Mouse (Mus musculus): ENCODE measurements around the gene Yme1l1. TPM values are rescaled to one million over a fixed set of nuclear protein-coding genes. Genes with fewer than 3 reads are reported as not detected.

The Yme1l1 gene
- polyA plus RNA-seq, 1 experiment from 2014 or later, result 86.8 TPM

GRCm38 (mm10) chr2:23228463-23228862 lies 72.3 kb downstream of the Yme1l1 start:
- no peaks in the 10 kb centered on the region for H3K36me3 ChIP-seq
- 76% methylated on average over 2 of the region's 2 CpGs for WGBS
- no peak overlapping the region for H3K9ac ChIP-seq (replicated peaks)
- H3K4me1 ChIP-seq, result no peaks in the 10 kb centered on the region
- no peak overlapping the region for H3K27ac ChIP-seq (replicated peaks)
- H3K27me3 ChIP-seq, result no peaks in the 10 kb centered on the region
- H3K9me3 ChIP-seq, result no peaks in the 10 kb centered on the region
- H3K4me3 ChIP-seq, result no peak overlapping the region
- no peak overlapping the region for H3K4me2 ChIP-seq (replicated peaks)
- no peak for ATAC-seq (ENCODE audit: low FRiP score, low read depth)

- H3K9ac ChIP-seq (replicated peaks), result peak overlapping the region; percentile 57
- WGBS, result 0% methylated on average over 22 of the region's 50 CpGs
- peak overlapping the region; percentile 57 for H3K4me3 ChIP-seq
- no peaks in the 10 kb centered on the region for H3K36me3 ChIP-seq
- no peaks in the 10 kb centered on the region for H3K4me1 ChIP-seq
- H3K27me3 ChIP-seq, result no peaks in the 10 kb centered on the region; the same call in 1 of the 2 replicates
- H3K9me3 ChIP-seq, result no peaks in the 10 kb centered on the region
- H3K27ac ChIP-seq (replicated peaks), result no peak overlapping the region
- peak; percentile 85 for ATAC-seq (ENCODE audit: low FRiP score, low read depth)
- peak overlapping the region; percentile 64 for H3K4me2 ChIP-seq (replicated peaks)
Measured at GRCm38 (mm10) chr2:23234065-23234773, 78.0 kb downstream of the Yme1l1 start.

Other genes with a start within 250 kb of the Yme1l1 start
- 43.7 and 45.7 TPM in 2 replicates for gene Abi1, start 116.1 kb upstream of the Yme1l1 start, polyA plus RNA-seq (2016; fragmentation: Nextera tagmentation; extraction: Ambion mirVana)
- 63.6 and 69.3 TPM in 2 replicates for gene Acbd5, start 88.2 kb upstream of the Yme1l1 start, polyA plus RNA-seq (2016; fragmentation: Nextera tagmentation; extraction: Ambion mirVana)
- gene Mastl, start 345 bp upstream of the Yme1l1 start, polyA plus RNA-seq (2016; fragmentation: Nextera tagmentation; extraction: Ambion mirVana), result 10.3 and 12.4 TPM in 2 replicates
- gene 4931423N10Rik, start 51.1 kb downstream of the Yme1l1 start, polyA plus RNA-seq (2016; fragmentation: Nextera tagmentation; extraction: Ambion mirVana), result not detected in 2 replicates
- gene Nxph2, start 164.9 kb downstream of the Yme1l1 start, polyA plus RNA-seq (2016; fragmentation: Nextera tagmentation; extraction: Ambion mirVana), result not detected in 2 replicates

Data from midbrain, embryonic 12.5 days (tissue).